Mouse (Mus musculus) embryonic fibroblast, embryonic 13.5 days (primary cell): Measurements from ENCODE around the gene Eefsec.

Experiments
- CTCF ChIP-seq: IDR thresholded peaks from 2 replicates; pipeline ENCODE4 v1.5.1; 2011; ENCODE audit warnings: mild to moderate bottlenecking, control low read depth, low read length, moderate library complexity, borderline replicate concordance; ENCODE audit not compliant: insufficient read depth
- POLR2A ChIP-seq: IDR thresholded peaks from 2 replicates; pipeline ENCODE4 v1.6.1; 2011; ENCODE audit warnings: low read depth, mild to moderate bottlenecking, control low read depth, low read length, moderate library complexity

- no peak for TF ChIP-seq CTCF
- no peak for TF ChIP-seq POLR2A
These were observed 230.1 kb downstream of the Eefsec start for GRCm38 (mm10) chr6:88216199-88216598.
